Mouse (Mus musculus) E14TG2a.4 (cell line): ENCODE measurements around the gene Ttc26.

Experiments
- H3K27me3 ChIP-seq: 2 replicates; pipeline ENCODE4 v1.6.1; 2014; ENCODE audit warnings: low read length, control low read depth; ENCODE audit not compliant: insufficient read depth
- H3K36me3 ChIP-seq: 2 replicates; pipeline ENCODE4 v1.6.1; 2014; ENCODE audit warnings: low read length, control low read depth; ENCODE audit not compliant: insufficient read depth
- H3K4me1 ChIP-seq: replicated peaks from 2 replicates; pipeline ENCODE4 v1.6.1; 2014; ENCODE audit warnings: low read depth, low read length, control low read depth
- H3K4me3 ChIP-seq: replicated peaks from 2 replicates; pipeline ENCODE4 v1.5.1; 2014; ENCODE audit warnings: mild to moderate bottlenecking, low read length
- H3K9me3 ChIP-seq: 2 replicates; pipeline ENCODE4 v1.6.1; 2014; ENCODE audit warnings: low read length, control low read depth
- CTCF ChIP-seq: conservative IDR thresholded peaks from 2 replicates; pipeline ENCODE4 v1.5.1; 2014; ENCODE audit warnings: low read length
- NANOG ChIP-seq: IDR thresholded peaks from 2 replicates; pipeline ENCODE4 v1.6.1; 2014; ENCODE audit warnings: borderline replicate concordance, low read length, mixed read lengths
- POU5F1 ChIP-seq: IDR thresholded peaks from 2 replicates; pipeline ENCODE4 v1.6.1; 2014; ENCODE audit warnings: low read length, borderline replicate concordance

The Ttc26 gene

DNA sequence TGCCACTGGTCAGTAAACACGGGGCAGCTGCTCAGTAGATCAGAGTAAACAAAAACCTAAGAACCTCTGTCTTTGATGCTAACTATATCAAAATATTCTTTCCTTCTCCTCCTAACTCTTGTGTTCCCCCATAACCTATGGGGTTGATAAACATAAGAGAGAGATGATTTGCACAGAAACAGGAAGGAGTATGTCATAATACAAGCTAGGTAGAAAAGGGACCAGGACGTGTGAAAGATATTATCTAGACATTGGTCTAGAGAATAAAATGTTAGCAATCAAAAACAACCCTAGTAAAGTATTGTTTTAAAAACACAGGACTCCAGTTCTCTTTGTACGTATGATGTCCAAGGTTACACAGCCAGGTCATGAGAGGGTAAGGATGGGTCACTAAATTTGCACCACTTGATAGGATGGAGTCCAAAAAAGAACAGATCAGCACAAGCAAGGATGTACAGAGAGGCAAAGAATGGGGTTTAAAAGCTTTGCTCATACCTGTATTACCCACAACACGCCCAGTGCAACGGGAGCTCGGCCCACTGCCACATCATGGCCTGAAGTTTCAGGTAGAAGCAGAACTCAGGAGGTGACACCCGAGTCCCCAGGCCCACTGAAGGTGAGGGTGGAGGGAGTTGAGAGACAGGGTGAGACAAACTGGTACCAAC, 37.1 kb upstream of the Ttc26 start:
- Histone ChIP-seq H3K36me3 (peaks cover 13% of the 10 kb centered on the region; the same call in 1 of the 2 replicates), H3K4me1 (peaks cover 43% of the 10 kb centered on the region), H3K9me3 (no peaks in the 10 kb centered on the region), H3K4me3 (no peak overlapping the region), H3K27me3 (no peaks in the 10 kb centered on the region)
- TF ChIP-seq POU5F1 (no peak), CTCF (no peak), NANOG (no peak)

DNA sequence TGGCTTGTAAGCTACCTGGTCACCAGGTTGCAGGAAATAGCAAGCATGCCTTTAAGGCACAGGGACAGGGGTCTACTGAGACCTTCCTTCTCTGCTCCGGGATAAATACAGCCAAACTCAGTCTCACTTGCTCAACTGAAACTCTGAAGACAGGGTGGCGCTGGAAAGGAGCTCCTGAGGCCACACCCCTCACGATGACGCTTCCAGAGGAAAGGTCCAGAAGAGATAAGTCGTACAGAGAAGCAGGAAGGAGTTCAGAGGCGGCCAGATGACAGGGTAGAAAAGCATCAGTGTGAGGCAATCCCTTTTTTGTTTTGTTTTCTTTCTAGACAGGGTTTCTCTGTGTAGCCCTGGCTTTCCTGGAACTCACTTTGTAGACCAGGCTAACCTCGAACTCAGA, 35.5 kb upstream of the Ttc26 start:
- H3K36me3 ChIP-seq, result no peaks in the 10 kb centered on the region; the same call in 1 of the 2 replicates
- no peaks in the 10 kb centered on the region for H3K9me3 ChIP-seq
- no peaks in the 10 kb centered on the region for H3K27me3 ChIP-seq
- TF ChIP-seq CTCF (no peak), NANOG (no peak), POU5F1 (no peak)
- H3K4me3 ChIP-seq, result no peak overlapping the region
- peaks cover 53% of the 10 kb centered on the region for H3K4me1 ChIP-seq

DNA sequence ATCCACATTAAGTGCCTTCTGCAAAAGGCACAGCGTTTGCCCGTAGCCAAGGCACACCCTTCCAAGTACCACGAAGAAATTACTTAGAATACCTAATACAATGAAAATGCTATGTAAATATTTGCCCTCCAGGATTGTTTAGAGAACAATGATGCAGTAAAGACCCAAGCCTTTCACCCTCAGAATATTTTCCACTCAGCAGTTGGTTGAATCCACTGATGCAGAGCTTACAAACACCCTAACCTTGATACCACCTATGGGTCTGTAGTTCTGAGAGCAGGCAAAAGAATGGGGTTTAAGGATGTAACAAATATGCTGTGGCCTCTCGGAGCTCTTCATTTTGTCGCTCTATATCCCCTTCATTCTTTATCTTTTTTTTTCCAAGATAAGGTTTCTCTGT, 33.4 kb upstream of the Ttc26 start:
- peaks cover 14% of the 10 kb centered on the region for H3K27me3 ChIP-seq
- H3K9me3 ChIP-seq, result no peaks in the 10 kb centered on the region
- H3K4me1 ChIP-seq, result peaks cover 48% of the 10 kb centered on the region
- no peak for TF ChIP-seq CTCF
- TF ChIP-seq NANOG, result no peak
- no peak for TF ChIP-seq POU5F1
- H3K4me3 ChIP-seq, result no peak overlapping the region
- peaks cover 2% of the 10 kb centered on the region; the same call in 1 of the 2 replicates for H3K36me3 ChIP-seq

DNA sequence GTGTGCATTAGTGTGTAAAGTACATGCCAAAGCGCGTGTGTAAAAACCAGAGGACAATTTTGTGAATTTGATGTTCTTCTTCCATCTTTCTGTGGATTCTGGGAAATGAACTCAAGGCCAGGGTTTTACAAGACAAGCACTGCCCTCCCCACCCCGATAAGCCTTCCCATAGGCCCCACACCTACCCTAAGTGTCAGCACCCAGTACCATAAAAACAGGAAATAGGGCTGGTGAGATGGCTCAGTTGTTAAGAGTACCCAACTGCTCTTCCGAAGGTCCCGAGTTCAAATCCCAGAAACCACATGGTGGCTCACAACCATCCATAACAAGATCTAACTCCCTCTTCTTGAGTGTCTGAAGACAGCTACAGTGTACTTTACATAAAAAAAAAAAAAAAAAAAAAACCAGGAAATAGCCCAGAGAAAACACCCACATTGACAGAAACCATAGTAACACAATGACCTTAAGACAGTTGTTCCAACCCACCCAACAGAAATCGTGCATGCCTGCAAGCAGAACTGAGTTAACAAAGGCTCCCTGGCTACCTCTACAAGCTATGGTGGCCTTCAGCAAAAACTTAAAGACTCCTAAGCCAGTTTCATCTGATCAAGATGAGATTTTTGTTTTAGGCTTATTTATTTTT, 32.3 kb upstream of the Ttc26 start:
- peaks cover 2% of the 10 kb centered on the region; the same call in 1 of the 2 replicates for H3K36me3 ChIP-seq
- TF ChIP-seq CTCF, result no peak
- TF ChIP-seq NANOG, result no peak
- TF ChIP-seq POU5F1, result no peak

DNA sequence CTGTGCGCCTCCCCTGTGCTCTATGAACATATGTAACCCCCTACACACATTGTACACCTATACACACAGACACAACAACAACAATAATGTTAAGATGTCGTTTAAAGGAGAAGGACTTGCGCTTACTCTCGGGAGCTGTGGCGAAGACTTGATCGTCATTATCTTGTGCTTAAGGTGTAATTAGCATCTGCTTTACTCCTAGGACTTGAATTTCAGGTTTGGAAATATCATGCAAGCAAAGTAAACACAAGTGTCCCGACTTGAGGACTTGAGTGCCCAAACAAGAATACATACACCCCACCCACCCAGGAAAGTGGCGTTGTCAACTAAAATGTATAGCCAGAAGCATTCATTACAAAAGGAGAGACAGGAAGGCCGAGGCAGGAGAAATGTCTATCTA, 31.5 kb upstream of the Ttc26 start:
- Histone ChIP-seq H3K36me3 (peaks cover 2% of the 10 kb centered on the region; the same call in 1 of the 2 replicates), H3K27me3 (peaks cover 32% of the 10 kb centered on the region), H3K4me1 (peaks cover 46% of the 10 kb centered on the region), H3K4me3 (no peak overlapping the region), H3K9me3 (no peaks in the 10 kb centered on the region)
- TF ChIP-seq POU5F1 (no peak), NANOG (no peak), CTCF (no peak)

More for the DNA sequence above, 32.3 kb upstream of the Ttc26 start:
- H3K4me3 ChIP-seq, result no peak overlapping the region
- peaks cover 25% of the 10 kb centered on the region for H3K27me3 ChIP-seq
- H3K4me1 ChIP-seq, result peaks cover 49% of the 10 kb centered on the region
- H3K9me3 ChIP-seq, result no peaks in the 10 kb centered on the region

DNA sequence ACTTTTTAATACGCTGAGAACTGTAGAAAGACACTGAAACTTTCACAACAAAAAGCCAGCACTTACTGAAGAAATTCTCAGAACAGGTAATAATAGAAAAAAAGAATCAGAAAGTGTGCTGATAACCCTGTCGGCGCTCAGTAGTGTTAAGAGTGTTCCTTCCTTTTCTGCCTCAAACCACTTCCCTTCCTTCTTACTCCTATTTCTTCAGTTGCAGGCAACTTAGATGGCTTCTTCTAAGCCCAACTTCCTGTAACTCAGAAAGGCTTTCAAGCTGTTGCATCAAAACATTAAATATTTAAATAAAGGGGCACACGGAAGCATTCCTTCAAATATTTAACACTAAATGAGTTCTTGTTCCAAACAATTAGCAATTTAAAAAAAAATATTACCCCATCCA, 29.3 kb upstream of the Ttc26 start:
- Histone ChIP-seq H3K27me3 (peaks cover 42% of the 10 kb centered on the region), H3K4me3 (peak overlapping the region; percentile 81; the same call in 1 of the 2 replicates), H3K36me3 (peaks cover 2% of the 10 kb centered on the region; the same call in 1 of the 2 replicates), H3K9me3 (no peaks in the 10 kb centered on the region), H3K4me1 (peaks cover 60% of the 10 kb centered on the region)
- TF ChIP-seq NANOG, result no peak
- TF ChIP-seq POU5F1, result no peak
- no peak for TF ChIP-seq CTCF

DNA sequence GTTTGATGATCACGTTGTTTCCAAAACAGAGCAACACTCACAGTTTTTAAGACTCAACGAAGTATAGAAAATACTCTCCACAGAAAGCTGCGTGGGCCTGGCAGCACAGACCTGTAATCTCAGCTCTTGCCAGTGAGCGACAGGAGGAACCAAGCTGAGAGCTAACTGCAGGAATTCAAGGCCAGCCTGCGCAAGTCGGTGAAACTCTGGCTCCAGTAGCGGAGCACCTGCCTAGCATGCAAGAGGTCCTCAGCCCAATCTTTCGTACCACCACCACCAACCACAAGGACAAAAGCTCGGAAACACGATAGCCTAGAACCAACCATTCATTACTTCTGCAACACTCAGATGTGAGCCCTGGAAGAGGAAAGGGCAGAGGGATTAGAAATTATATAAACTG, 28.8 kb upstream of the Ttc26 start:
- Histone ChIP-seq H3K4me1 (peaks cover 64% of the 10 kb centered on the region), H3K9me3 (no peaks in the 10 kb centered on the region), H3K27me3 (peaks cover 42% of the 10 kb centered on the region), H3K4me3 (peak overlapping the region; percentile 81; the same call in 1 of the 2 replicates), H3K36me3 (peaks cover 2% of the 10 kb centered on the region; the same call in 1 of the 2 replicates)
- TF ChIP-seq POU5F1 (no peak), CTCF (no peak), NANOG (no peak)

DNA sequence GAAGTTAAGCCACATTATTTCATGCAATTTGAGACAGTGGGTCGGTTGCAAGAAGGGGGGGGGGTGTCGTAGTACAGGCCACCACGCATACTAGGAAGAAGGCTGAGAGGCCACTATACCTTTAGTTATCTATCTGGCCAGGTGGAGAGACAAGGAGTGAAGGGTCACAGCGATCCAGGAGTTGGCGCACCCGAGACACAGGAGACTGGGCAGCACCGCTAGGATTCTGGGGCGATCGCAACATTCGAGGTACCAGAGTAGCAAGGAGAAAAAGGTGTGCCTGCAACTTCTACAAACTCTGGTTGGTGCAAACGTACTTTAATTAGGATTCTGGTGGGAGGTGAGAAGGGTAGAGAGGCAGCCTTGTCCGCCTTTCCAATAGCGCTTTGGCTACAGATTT, 28.1 kb upstream of the Ttc26 start:
- Histone ChIP-seq H3K27me3 (peaks cover 42% of the 10 kb centered on the region), H3K4me1 (peaks cover 64% of the 10 kb centered on the region), H3K9me3 (no peaks in the 10 kb centered on the region), H3K36me3 (peaks cover 2% of the 10 kb centered on the region; the same call in 1 of the 2 replicates), H3K4me3 (peak overlapping the region; percentile 81)
- TF ChIP-seq CTCF, result no peak
- no peak for TF ChIP-seq POU5F1
- no peak for TF ChIP-seq NANOG
